Mouse (Mus musculus) midbrain, embryonic 10.5 days (tissue): ENCODE measurements at regions not wholly inside any gene's neighbourhood (a gene's known extent, or its start where the extent isn't known, plus 50 kb on each side); places are given as distances from the start of the nearest gene placed in this dataset.
A peak's percentile ranks its signal among the peaks of the same experiment; 100 is the strongest.

Experiments used
- DNase-seq: peaks from one replicate; pipeline ENCODE4 v3.0.0-alpha.2; 2017; ENCODE audit warnings: low spot score
- H3K27ac ChIP-seq: fragments of 300-500 bp; sonication (generic); replicated peaks from 2 replicates; pipeline ENCODE4 v1.5.1; 2016; ENCODE audit warnings: mild to moderate bottlenecking
- H3K27me3 ChIP-seq: fragments of 300-500 bp; sonication (generic); 2 replicates; pipeline ENCODE4 v1.6.1; 2016; ENCODE audit warnings: low read depth, mild to moderate bottlenecking; ENCODE audit not compliant: poor library complexity, severe bottlenecking
- H3K36me3 ChIP-seq: fragments of 300-500 bp; sonication (generic); 2 replicates; pipeline ENCODE4 v1.6.1; 2016; ENCODE audit warnings: mild to moderate bottlenecking, moderate library complexity
- H3K4me1 ChIP-seq: fragments of 300-500 bp; sonication (generic); 2 replicates; pipeline ENCODE4 v1.6.1; 2016
- H3K4me3 ChIP-seq: fragments of 300-500 bp; sonication (generic); 2 replicates; pipeline ENCODE4 v1.5.1; 2016; ENCODE audit warnings: mild to moderate bottlenecking, moderate library complexity
- H3K9me3 ChIP-seq: fragments of 300-500 bp; sonication (generic); replicated peaks from 2 replicates; pipeline ENCODE4 v1.6.1; 2016; ENCODE audit warnings: mild to moderate bottlenecking
- WGBS: fragments of 180-500 bp; shearing (Covaris S2); methylation state at CpG from one replicate; pipeline ENCODE4 v1.1.7; 2016; 5-methylcytosine and 5-hydroxymethylcytosine counted together

- Histone ChIP-seq H3K4me3 (no peak overlapping the region), H3K36me3 (no peaks in the 10 kb centered on the region), H3K9me3 (no peaks in the 10 kb centered on the region), H3K27ac (no peak overlapping the region), H3K27me3 (0 out of 2 replicates have a peak, but pooled peaks cover 3% of the 10 kb centered on the region), H3K4me1 (peaks cover 22% of the 10 kb centered on the region)
- WGBS: 46% methylated on average over 5 of the region's 5 CpGs
- no peak for DNase-seq
Measured at GRCm38 (mm10) chr10:21826793-21827504, 55.0 kb upstream of the Sgk1 start.

GRCm38 (mm10) chr10:21827505-21827844 is 54.5 kb upstream of the Sgk1 start:
- H3K4me1 ChIP-seq: peaks cover 22% of the 10 kb centered on the region
- 0 out of 2 replicates have a peak, but pooled peaks cover 3% of the 10 kb centered on the region for H3K27me3 ChIP-seq
- H3K36me3 ChIP-seq: no peaks in the 10 kb centered on the region
- no peak for DNase-seq
- H3K27ac ChIP-seq: no peak overlapping the region
- H3K9me3 ChIP-seq: no peaks in the 10 kb centered on the region
- no peak overlapping the region for H3K4me3 ChIP-seq
- 64% methylated on average over 3 of the region's 3 CpGs for WGBS

- Histone ChIP-seq H3K36me3 (no peaks in the 10 kb centered on the region), H3K27ac (peak overlapping the region; percentile 74), H3K27me3 (0 out of 2 replicates have a peak, but pooled peaks cover 3% of the 10 kb centered on the region), H3K4me3 (no peak overlapping the region), H3K9me3 (no peaks in the 10 kb centered on the region), H3K4me1 (peaks cover 22% of the 10 kb centered on the region)
- 46% methylated on average over 9 of the region's 9 CpGs for WGBS
- DNase-seq: no peak
Measured at GRCm38 (mm10) chr10:21828432-21829061, 53.4 kb upstream of the Sgk1 start.

- no peak overlapping the region for H3K4me3 ChIP-seq
- H3K4me1 ChIP-seq: peaks cover 22% of the 10 kb centered on the region
- H3K9me3 ChIP-seq: no peaks in the 10 kb centered on the region
- H3K27ac ChIP-seq: peak overlapping the region; percentile 74
- 0 out of 2 replicates have a peak, but pooled peaks cover 3% of the 10 kb centered on the region for H3K27me3 ChIP-seq
- peak; percentile 59 for DNase-seq
- 21% methylated on average over 11 of the region's 11 CpGs for WGBS
- no peaks in the 10 kb centered on the region for H3K36me3 ChIP-seq
Measured at GRCm38 (mm10) chr10:21829062-21829731, 52.8 kb upstream of the Sgk1 start.

GRCm38 (mm10) chr10:21831002-21831696 is 50.8 kb upstream of the Sgk1 start:
- Histone ChIP-seq H3K27ac (no peak overlapping the region), H3K9me3 (no peaks in the 10 kb centered on the region), H3K36me3 (no peaks in the 10 kb centered on the region), H3K27me3 (0 out of 2 replicates have a peak, but pooled peaks cover 3% of the 10 kb centered on the region), H3K4me1 (peaks cover 22% of the 10 kb centered on the region), H3K4me3 (no peak overlapping the region)
- 76% methylated on average over 6 of the region's 6 CpGs for WGBS
- DNase-seq: no peak
